Mouse (Mus musculus) kidney, embryonic 14.5 days (tissue): ENCODE measurements around the gene Phykpl. TPM values are rescaled to one million over a fixed set of nuclear protein-coding genes. Genes with fewer than 3 reads are reported as not detected.

Experiments used
- ATAC-seq: fragments of 200-750 bp; cut with Nextera tagmentation; 2 replicates; pipeline ENCODE4 v1.8.0; 2017; ENCODE audit warnings: moderate number of reproducible peaks, mild to moderate bottlenecking, moderate TSS enrichment, moderate library complexity; ENCODE audit not compliant: low FRiP score, low TSS enrichment
- H3K27ac ChIP-seq: fragments of 300-500 bp; sonication (generic); 2 replicates; pipeline ENCODE4 v1.5.1; 2014; ENCODE audit warnings: low read depth, mild to moderate bottlenecking, low read length, moderate library complexity, mixed read lengths
- H3K27me3 ChIP-seq: fragments of 300-500 bp; sonication (generic); 2 replicates; pipeline ENCODE4 v1.6.1; 2014; ENCODE audit warnings: mild to moderate bottlenecking, low read length; ENCODE audit not compliant: control insufficient read depth, insufficient read depth
- H3K36me3 ChIP-seq: fragments of 300-500 bp; sonication (generic); 2 replicates; pipeline ENCODE4 v1.6.1; 2014; ENCODE audit warnings: low read length, mixed read lengths; ENCODE audit not compliant: control insufficient read depth, insufficient read depth
- H3K4me1 ChIP-seq: fragments of 300-500 bp; sonication (generic); 2 replicates; pipeline ENCODE4 v1.6.1; 2014; ENCODE audit warnings: low read length, mixed read lengths; ENCODE audit not compliant: control insufficient read depth, insufficient read depth
- H3K4me2 ChIP-seq: fragments of 300-500 bp; sonication (generic); replicated peaks from 2 replicates; pipeline ENCODE4 v1.6.1; 2014; ENCODE audit warnings: low read depth, mild to moderate bottlenecking, low read length
- H3K4me3 ChIP-seq: fragments of 300-500 bp; sonication (generic); 2 replicates; pipeline ENCODE4 v1.5.1; 2014; ENCODE audit warnings: mild to moderate bottlenecking, low read length
- H3K9ac ChIP-seq: fragments of 300-500 bp; sonication (generic); 2 replicates; pipeline ENCODE4 v1.6.1; 2014; ENCODE audit warnings: low read depth, mild to moderate bottlenecking, low read length, moderate library complexity
- H3K9me3 ChIP-seq: fragments of 300-500 bp; sonication (generic); 2 replicates; pipeline ENCODE4 v1.6.1; 2016; ENCODE audit warnings: low read length; ENCODE audit not compliant: control insufficient read depth
- WGBS: fragments of 180-500 bp; shearing (Covaris S2); extraction: QIAGEN DNeasy Blood & Tissue Kit; methylation state at CpG from one replicate; pipeline ENCODE4 v1.1.7; 2014; 5-methylcytosine and 5-hydroxymethylcytosine counted together
- polyA plus RNA-seq: library from polyadenylated mRNA; unstranded; fragments of >200 nt; fragmentation: Nextera tagmentation; extraction: Ambion mirVana; gene quantifications from 2 replicates; pipeline ENCODE4 v1.2.1, GENCODE M21; 2014

Gene Phykpl
- 15.9 and 23.2 TPM in 2 replicates for polyA plus RNA-seq

- H3K9ac ChIP-seq = peak within 1 kb of the TSS; percentile 81
- peak; percentile 95 for ATAC-seq
- H3K27ac ChIP-seq = peak within 1 kb of the TSS; percentile 90
- H3K27me3 ChIP-seq = no peaks in the 10 kb centered on the region
- WGBS = under 1% methylated on average over 58 of the region's 59 CpGs
- H3K9me3 ChIP-seq = no peaks in the 10 kb centered on the region
- peaks cover 8% of the 10 kb centered on the region; the same call in 1 of the 2 replicates for H3K4me1 ChIP-seq
- H3K4me2 ChIP-seq = peak within 1 kb of the TSS; percentile 84
- H3K4me3 ChIP-seq = peak within 1 kb of the TSS; percentile 79
- H3K36me3 ChIP-seq = peaks cover 33% of the 10 kb centered on the region
Observed at GRCm38 (mm10) chr11:51584431-51585248, at the start of gene Phykpl. Gene Phykpl, plus strand, starts transcription at chr11:51584757.

- Histone ChIP-seq H3K36me3 (no peaks in the 10 kb centered on the region), H3K27me3 (no peaks in the 10 kb centered on the region), H3K9me3 (no peaks in the 10 kb centered on the region), H3K27ac (no peak overlapping the region), H3K4me3 (no peak overlapping the region), H3K9ac (no peak overlapping the region), H3K4me1 (peaks cover 7% of the 10 kb centered on the region; the same call in 1 of the 2 replicates), H3K4me2 (no peak overlapping the region)
- 44% methylated on average over 7 of the region's 7 CpGs for WGBS
- ATAC-seq = no peak
Observed at GRCm38 (mm10) chr11:51538388-51538787, 46.2 kb upstream of the Phykpl start.

- Histone ChIP-seq H3K27me3 (no peaks in the 10 kb centered on the region), H3K4me1 (peaks cover 11% of the 10 kb centered on the region; the same call in 1 of the 2 replicates), H3K36me3 (no peaks in the 10 kb centered on the region), H3K9ac (no peak overlapping the region), H3K9me3 (no peaks in the 10 kb centered on the region), H3K27ac (no peak overlapping the region), H3K4me3 (no peak overlapping the region), H3K4me2 (no peak overlapping the region)
- 60% methylated on average over 13 of the region's 13 CpGs for WGBS
- peak; percentile 40 for ATAC-seq
Observed at GRCm38 (mm10) chr11:51538919-51539758, 45.4 kb upstream of the Phykpl start.

GRCm38 (mm10) chr11:51539759-51540282 lies 44.7 kb upstream of the Phykpl start:
- Histone ChIP-seq H3K4me3 (no peak overlapping the region), H3K9ac (no peak overlapping the region), H3K36me3 (no peaks in the 10 kb centered on the region), H3K27ac (no peak overlapping the region), H3K4me1 (peaks cover 11% of the 10 kb centered on the region; the same call in 1 of the 2 replicates), H3K9me3 (no peaks in the 10 kb centered on the region), H3K4me2 (no peak overlapping the region), H3K27me3 (no peaks in the 10 kb centered on the region)
- 15% methylated on average over 10 of the region's 10 CpGs for WGBS
- peak; percentile 88 for ATAC-seq

GRCm38 (mm10) chr11:51542424-51542823 lies 42.1 kb upstream of the Phykpl start:
- Histone ChIP-seq H3K9ac (no peak overlapping the region), H3K27ac (no peak overlapping the region), H3K9me3 (no peaks in the 10 kb centered on the region), H3K4me2 (no peak overlapping the region), H3K4me3 (no peak overlapping the region), H3K36me3 (no peaks in the 10 kb centered on the region), H3K27me3 (no peaks in the 10 kb centered on the region), H3K4me1 (peaks cover 13% of the 10 kb centered on the region; the same call in 1 of the 2 replicates)
- ATAC-seq = no peak
- WGBS = 40% methylated on average over 9 of the region's 9 CpGs

GRCm38 (mm10) chr11:51543487-51544050 lies 41.0 kb upstream of the Phykpl start:
- Histone ChIP-seq H3K36me3 (no peaks in the 10 kb centered on the region), H3K27me3 (no peaks in the 10 kb centered on the region), H3K27ac (no peak overlapping the region), H3K4me2 (no peak overlapping the region), H3K4me1 (peaks cover 13% of the 10 kb centered on the region; the same call in 1 of the 2 replicates), H3K9ac (no peak overlapping the region), H3K4me3 (no peak overlapping the region), H3K9me3 (no peaks in the 10 kb centered on the region)
- ATAC-seq = no peak
- 27% methylated on average over 7 of the region's 7 CpGs for WGBS

- Histone ChIP-seq H3K4me3 (no peak overlapping the region), H3K4me2 (no peak overlapping the region), H3K9me3 (no peaks in the 10 kb centered on the region), H3K4me1 (peaks cover 10% of the 10 kb centered on the region; the same call in 1 of the 2 replicates), H3K27ac (no peak overlapping the region), H3K27me3 (no peaks in the 10 kb centered on the region), H3K9ac (no peak overlapping the region), H3K36me3 (no peaks in the 10 kb centered on the region)
- ATAC-seq = no peak
- 73% methylated on average over 2 of the region's 2 CpGs for WGBS
Observed at GRCm38 (mm10) chr11:51544413-51544812, 40.1 kb upstream of the Phykpl start.

GRCm38 (mm10) chr11:51545811-51546210 lies 38.7 kb upstream of the Phykpl start:
- no peak overlapping the region for H3K27ac ChIP-seq
- H3K9ac ChIP-seq = no peak overlapping the region
- H3K4me1 ChIP-seq = peaks cover 13% of the 10 kb centered on the region
- no peak overlapping the region for H3K4me3 ChIP-seq
- no peak for ATAC-seq
- 54% methylated on average over 4 of the region's 4 CpGs for WGBS
- no peaks in the 10 kb centered on the region for H3K9me3 ChIP-seq
- no peaks in the 10 kb centered on the region for H3K36me3 ChIP-seq
- no peaks in the 10 kb centered on the region for H3K27me3 ChIP-seq
- H3K4me2 ChIP-seq = no peak overlapping the region
